Mouse (Mus musculus): ENCODE data around the gene 4930469K13Rik. TPM values are rescaled to one million over a fixed set of nuclear protein-coding genes. Genes with fewer than 3 reads are reported as not detected.

Gene 4930469K13Rik
- total and polyA plus RNA-seq, 3 experiments, result 0.23 to 0.29 TPM; not detected in 1

DNA sequence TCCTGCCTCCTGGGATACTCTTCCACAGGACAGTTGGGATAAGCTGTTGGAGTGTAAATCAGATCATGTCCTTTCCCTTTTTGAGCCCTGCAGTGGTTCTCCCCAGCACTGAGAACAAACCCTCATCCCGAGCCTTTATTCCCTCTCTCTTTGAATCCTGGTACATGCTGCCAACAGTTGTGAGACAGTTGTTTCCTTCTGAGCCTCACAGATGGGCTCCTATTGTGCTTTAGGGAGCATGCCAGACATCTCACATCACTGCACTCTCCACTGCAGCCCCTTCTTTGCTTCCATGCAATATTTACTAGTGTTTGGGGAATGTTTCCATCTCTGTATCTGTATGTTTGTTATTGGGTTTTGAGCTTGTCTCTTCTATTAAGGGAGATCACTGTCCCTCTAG is 6.6 kb upstream of the 4930469K13Rik start:
- Histone ChIP-seq H3K79me2 (ENCODE audit: control insufficient read depth, insufficient read depth, low read length, poor library complexity) (no peaks in the 10 kb centered on the region), H3K9me3 (replicated peaks; ENCODE audit: insufficient read depth, low read length) (no peaks in the 10 kb centered on the region), H3K4me1 (ENCODE audit: control insufficient read depth in 1 of 2, insufficient read depth in 2 of 2, low read length in 2 of 2) (peaks cover 8 to 14% of the 10 kb centered on the region in 2 experiments), H3K9ac (ENCODE audit: control insufficient read depth, low read depth, low read length, poor library complexity, severe bottlenecking) (no peak overlapping the region), H3K27ac (ENCODE audit: control insufficient read depth, low read depth, low read length) (no peak overlapping the region), H3K4me3 (ENCODE audit: control insufficient read depth in 1 of 2, insufficient read depth in 1 of 2, low read depth in 2 of 2, low read length in 2 of 2) (no peak overlapping the region), H3K36me3 (ENCODE audit: control insufficient read depth in 1 of 2, insufficient read depth in 2 of 2, low read length in 2 of 2) (peaks cover 0 to 11% of the 10 kb centered on the region in 2 experiments; a peak in 2 of 4 replicates), H3K27me3 (ENCODE audit: control insufficient read depth in 1 of 2, insufficient read depth in 2 of 2, low read length in 2 of 2) (no peaks in the 10 kb centered on the region; a peak in 1 of 4 replicates)
- DNase-seq (ENCODE audit: low read depth, low spot score), result no peak
- TF ChIP-seq GATA1 (IDR thresholded peaks at IDR 0.05; ENCODE audit: low read depth, low read length), result no peak

DNA sequence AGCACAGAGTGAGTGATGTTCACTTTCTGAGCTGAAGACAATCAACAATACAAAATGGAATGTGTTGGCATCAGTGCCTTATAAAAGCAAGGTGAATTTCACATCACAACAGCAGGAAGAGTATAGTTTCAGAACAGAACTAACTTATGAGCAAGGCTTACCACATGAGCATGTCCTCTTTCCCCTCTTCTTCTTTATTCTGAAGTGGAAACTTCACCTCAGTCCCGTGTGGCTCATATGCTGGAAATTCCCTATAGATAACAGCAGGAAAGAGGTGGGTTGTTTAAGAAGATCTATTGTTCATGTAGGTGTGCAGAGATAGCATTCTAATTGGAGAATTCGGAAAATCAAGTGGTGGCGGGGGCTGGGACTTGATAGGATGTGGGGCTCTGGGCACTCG is 3.5 kb upstream of the 4930469K13Rik start:
- H3K4me1 ChIP-seq (ENCODE audit: control insufficient read depth in 1 of 2, insufficient read depth in 2 of 2, low read length in 2 of 2), result no peaks in the 10 kb centered on the region
- no peak overlapping the region for H3K27ac ChIP-seq (ENCODE audit: control insufficient read depth, low read depth, low read length)
- no peak overlapping the region for H3K9ac ChIP-seq (ENCODE audit: control insufficient read depth, low read depth, low read length, poor library complexity, severe bottlenecking)
- H3K9me3 ChIP-seq (replicated peaks; ENCODE audit: insufficient read depth, low read length), result no peaks in the 10 kb centered on the region
- no peaks in the 10 kb centered on the region for H3K36me3 ChIP-seq (ENCODE audit: control insufficient read depth in 1 of 2, insufficient read depth in 2 of 2, low read length in 2 of 2)
- no peak overlapping the region for H3K4me3 ChIP-seq (ENCODE audit: control insufficient read depth in 1 of 2, insufficient read depth in 1 of 2, low read depth in 2 of 2, low read length in 2 of 2)
- DNase-seq (ENCODE audit: low read depth, low spot score), result no peak
- TF ChIP-seq RCOR1 (IDR thresholded peaks at IDR 0.05; ENCODE audit: low read depth, low read length), result no peak
- TF ChIP-seq ETS1 (IDR thresholded peaks at IDR 0.05; ENCODE audit: low read depth, low read length), result no peak
- TF ChIP-seq TBP (IDR thresholded peaks at IDR 0.05; ENCODE audit: low read depth, low read length), result no peak
- no peak for TF ChIP-seq MAZ (IDR thresholded peaks at IDR 0.05; ENCODE audit: low read depth, low read length)
- no peak for TF ChIP-seq RAD21 (IDR thresholded peaks at IDR 0.05; ENCODE audit: low read depth, low read length)
- no peak for TF ChIP-seq SMC3 (IDR thresholded peaks at IDR 0.05; ENCODE audit: low read depth, low read length)
- TF ChIP-seq EP300 (IDR thresholded peaks at IDR 0.05; ENCODE audit: low read depth in 1 of 2, low read length in 2 of 2), result no peak
- TF ChIP-seq USF2 (IDR thresholded peaks at IDR 0.05; ENCODE audit: borderline replicate concordance in 1 of 2, insufficient read depth in 1 of 2, low read depth in 1 of 2, low read length in 2 of 2), result no peak
- no peak for TF ChIP-seq NELFE (IDR thresholded peaks at IDR 0.05; ENCODE audit: low read depth, low read length)
- no peak for TF ChIP-seq POLR2AphosphoS2 (IDR thresholded peaks at IDR 0.05; ENCODE audit: low read length)
- H3K79me2 ChIP-seq (ENCODE audit: control insufficient read depth, insufficient read depth, low read length, poor library complexity), result no peaks in the 10 kb centered on the region
- no peaks in the 10 kb centered on the region; a peak in 1 of 4 replicates for H3K27me3 ChIP-seq (ENCODE audit: control insufficient read depth in 1 of 2, insufficient read depth in 2 of 2, low read length in 2 of 2)

- H3K27me3 ChIP-seq (ENCODE audit: control insufficient read depth in 1 of 2, insufficient read depth in 2 of 2, low read length in 2 of 2), result no peaks in the 10 kb centered on the region
- no peak overlapping the region for H3K9ac ChIP-seq (ENCODE audit: control insufficient read depth, low read depth, low read length, poor library complexity, severe bottlenecking)
- H3K9me3 ChIP-seq (replicated peaks; ENCODE audit: insufficient read depth, low read length), result no peaks in the 10 kb centered on the region
- no peaks in the 10 kb centered on the region for H3K4me1 ChIP-seq (ENCODE audit: control insufficient read depth in 1 of 2, insufficient read depth in 2 of 2, low read length in 2 of 2)
- no peak overlapping the region for H3K27ac ChIP-seq (ENCODE audit: control insufficient read depth, low read depth, low read length)
- peaks cover 0 to 47% of the 10 kb centered on the region in 2 experiments; a peak in 2 of 4 replicates for H3K36me3 ChIP-seq (ENCODE audit: control insufficient read depth in 1 of 2, insufficient read depth in 2 of 2, low read length in 2 of 2)
- no peak for TF ChIP-seq CHD1 (IDR thresholded peaks at IDR 0.05; ENCODE audit: low read depth, low read length)
- TF ChIP-seq CTCF (IDR thresholded peaks at IDR 0.05 in 2 of 3, conservative IDR thresholded peaks at IDR 0.05 in 1 of 3; ENCODE audit: control insufficient read depth in 1 of 3, insufficient read depth in 1 of 3, low read depth in 2 of 3, low read length in 3 of 3, poor library complexity in 1 of 3, severe bottlenecking in 1 of 3), result peak in 2 of 3 experiments; percentile 13 to 43; a peak in 2 of 6 replicates
- no peak for TF ChIP-seq ZNF384 (IDR thresholded peaks at IDR 0.05; ENCODE audit: low read depth, low read length)
- TF ChIP-seq SMC3 (IDR thresholded peaks at IDR 0.05; ENCODE audit: low read depth, low read length), result peak; percentile 44
- no peak for TF ChIP-seq MXI1 (IDR thresholded peaks at IDR 0.05; ENCODE audit: low read depth, low read length)
- TF ChIP-seq RAD21 (IDR thresholded peaks at IDR 0.05; ENCODE audit: low read depth, low read length), result peak; percentile 46
- no peak overlapping the region for H3K4me3 ChIP-seq (ENCODE audit: control insufficient read depth in 1 of 2, insufficient read depth in 1 of 2, low read depth in 2 of 2, low read length in 2 of 2)
- no peaks in the 10 kb centered on the region for H3K79me2 ChIP-seq (ENCODE audit: control insufficient read depth, insufficient read depth, low read length, poor library complexity)
- DNase-seq (ENCODE audit: low read depth, low spot score), result no peak
These were observed 11.3 kb downstream of the 4930469K13Rik start for GRCm38 (mm10) chr11:34087064-34087463.

All from MEL (cell line).